Mouse (Mus musculus): ENCODE measurements at regions not wholly inside any gene's neighbourhood (a gene's known extent, or its start where the extent isn't known, plus 50 kb on each side); places are given as distances from the start of the nearest gene placed in this dataset.

GRCm38 (mm10) chr13:116056112-116056652 lies 253.3 kb downstream of the Isl1 start:
- TF ChIP-seq HCFC1 (IDR thresholded peaks at IDR 0.05; ENCODE audit: borderline replicate concordance, insufficient read depth, low read length) = no peak
- TF ChIP-seq ZC3H11A (IDR thresholded peaks at IDR 0.05; ENCODE audit: borderline replicate concordance, low read depth, low read length) = no peak
- no peak for TF ChIP-seq ZNF384 (IDR thresholded peaks at IDR 0.05; ENCODE audit: low read depth, low read length)

Data from ES-E14 (cell line).